Mouse (Mus musculus) CH12.LX (cell line): ENCODE data around the gene Srgn.
A peak's percentile ranks its signal among the peaks of the same experiment; 100 is the strongest.

Source experiments
- CTCF ChIP-seq, 2 experiments: IDR thresholded peaks in 1 of 2; conservative IDR thresholded peaks in 1 of 2; 2 replicates each; pipeline ENCODE4 v1.5.1; 2011 to 2012; ENCODE audit warnings: low read depth in 2 of 2, low read length in 2 of 2, improper control_type of control experiment in 1 of 2, inconsistent platforms in 1 of 2, mild to moderate bottlenecking in 1 of 2, moderate library complexity in 1 of 2
- ELF1 ChIP-seq: IDR thresholded peaks from 2 replicates; pipeline ENCODE4 v1.6.1; 2014; ENCODE audit warnings: low read depth, mild to moderate bottlenecking, inconsistent platforms, low read length, improper control_type of control experiment
- EP300 ChIP-seq: IDR thresholded peaks from 2 replicates; pipeline ENCODE4 v1.6.1; 2011; ENCODE audit warnings: low read length, improper control_type of control experiment
- GABPA ChIP-seq: IDR thresholded peaks from 2 replicates; pipeline ENCODE4 v1.6.1; 2012; ENCODE audit warnings: low read depth, low read length, improper control_type of control experiment, inconsistent platforms; ENCODE audit not compliant: insufficient replicate concordance
- MYC ChIP-seq: IDR thresholded peaks from 2 replicates; pipeline ENCODE4 v1.6.1; 2011; ENCODE audit warnings: low read depth, mild to moderate bottlenecking, improper control_type of control experiment, low read length
- NRF1 ChIP-seq: IDR thresholded peaks from 2 replicates; pipeline ENCODE4 v1.6.1; 2014; ENCODE audit warnings: low read depth, mild to moderate bottlenecking, inconsistent platforms, low read length, improper control_type of control experiment, moderate library complexity
- PAX5 ChIP-seq: IDR thresholded peaks from 2 replicates; pipeline ENCODE4 v1.6.1; 2012; ENCODE audit warnings: low read length, inconsistent platforms, mixed read lengths
- POLR2A ChIP-seq: IDR thresholded peaks from 2 replicates; pipeline ENCODE4 v1.6.1; 2011; ENCODE audit warnings: low read depth, mild to moderate bottlenecking, improper control_type of control experiment, low read length
- SIN3A ChIP-seq: IDR thresholded peaks from 2 replicates; pipeline ENCODE4 v1.6.1; 2012; ENCODE audit warnings: low read length, improper control_type of control experiment, inconsistent platforms
- USF1 ChIP-seq: IDR thresholded peaks from 2 replicates; pipeline ENCODE4 v1.6.1; 2014; ENCODE audit warnings: low read depth, mild to moderate bottlenecking, inconsistent platforms, low read length, improper control_type of control experiment
- ZKSCAN1 ChIP-seq: IDR thresholded peaks from 2 replicates; pipeline ENCODE4 v1.6.1; 2012; ENCODE audit warnings: low read depth, inconsistent platforms, low read length, improper control_type of control experiment, borderline replicate concordance
- ZMIZ1 ChIP-seq: IDR thresholded peaks from 2 replicates; pipeline ENCODE4 v1.6.1; 2012; ENCODE audit warnings: low read depth, mild to moderate bottlenecking, inconsistent platforms, low read length, improper control_type of control experiment
- ZNF384 ChIP-seq: IDR thresholded peaks from 2 replicates; pipeline ENCODE4 v1.6.1; 2012; ENCODE audit warnings: low read depth, low read length, improper control_type of control experiment, inconsistent platforms

- TF ChIP-seq CTCF (conservative IDR thresholded peaks at IDR 0.05 in 1 of 2, IDR thresholded peaks at IDR 0.05 in 1 of 2; ENCODE audit: low read depth in 2 of 2, low read length in 2 of 2) (peak; percentile 79 to 95), POLR2A (no peak), ZNF384 (no peak), USF1 (no peak), MYC (no peak), GABPA (no peak), NRF1 (no peak), ZKSCAN1 (no peak), ZMIZ1 (no peak), EP300 (no peak), SIN3A (no peak), ELF1 (no peak), PAX5 (no peak)
Measured at GRCm38 (mm10) chr10:62549523-62550166, 22.4 kb upstream of the Srgn start.
